ENCODE assay signal across 22 mouse cellular contexts in the genomic region with DNA sequence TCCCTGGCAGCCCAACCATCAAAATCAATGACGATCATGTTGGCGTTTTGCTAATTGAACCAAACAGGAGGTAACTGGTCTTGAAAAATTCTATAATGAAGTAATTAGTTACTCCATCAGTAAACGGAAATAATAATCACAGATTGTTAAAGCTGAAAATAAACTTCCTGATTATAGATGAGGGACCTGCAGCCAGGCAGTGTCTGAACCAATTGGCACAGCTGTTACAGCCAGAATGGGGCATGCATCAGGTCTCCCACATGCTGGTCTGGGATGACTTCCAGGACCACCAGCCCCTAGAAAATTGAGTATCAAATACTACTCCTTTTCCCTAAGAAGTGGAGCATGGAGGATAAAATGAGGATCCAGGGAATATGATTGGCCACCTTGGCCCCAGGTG.
A peak's percentile ranks its signal among the peaks of the same experiment; 100 is the strongest.
DNase-seq lines count a peak whose midpoint lies in the region; ATAC-seq and TF ChIP-seq lines count a peak whose summit lies in the region.
"Had no signal": no experiment of that assay in that cellular context is flagged by ENCODE, and none has a peak within 500 bp of the region (broad histone marks: within the 10 kb centered on the region; RNA-seq: fewer than 3 reads in every experiment).

No protein-coding gene starts in this region.

- no peak for TF ChIP-seq CTCF in cerebellum, adult 2 months (IDR thresholded peaks at IDR 0.05; ENCODE audit: borderline replicate concordance, insufficient read depth, low read depth, low read length)

- H3K4me2 ChIP-seq in forebrain, embryonic 16.5 days (ENCODE audit: low read length), result no peak overlapping the region
- H3K4me2 ChIP-seq in forebrain, embryonic 12.5 days, result no peak overlapping the region
- H3K4me2 ChIP-seq in neural tube, embryonic 14.5 days (ENCODE audit: low read depth, low read length), result no peak overlapping the region
- H3K4me2 ChIP-seq: embryonic facial prominence, embryonic 12.5 days; embryonic facial prominence, embryonic 15.5 days; forebrain, embryonic 15.5 days; heart, embryonic 11.5 days; hindbrain, embryonic 12.5 days; hindbrain, embryonic 15.5 days had no signal

- H3K27ac ChIP-seq in cerebellum, adult 2 months (ENCODE audit: insufficient read depth, low read length), result no peak overlapping the region
- H3K27ac ChIP-seq in forebrain, embryonic 16.5 days (ENCODE audit: low read length), result no peak overlapping the region
- H3K27ac ChIP-seq in forebrain, embryonic 12.5 days, result no peak overlapping the region
- H3K27ac ChIP-seq in neural tube, embryonic 14.5 days (ENCODE audit: low read depth, low read length), result no peak overlapping the region
- H3K27ac ChIP-seq: embryonic facial prominence, embryonic 12.5 days; embryonic facial prominence, embryonic 15.5 days; forebrain, embryonic 15.5 days; gastrocnemius, adult 2 months; hindbrain, embryonic 12.5 days; hindbrain, embryonic 15.5 days had no signal

- peak; percentile 54 to 66 for DNase-seq in cerebellum, postnatal 10 days
- DNase-seq in cerebellum, adult 2 months, result no peak
- peak; percentile 16 to 66 for DNase-seq in layer of hippocampus, postnatal 14 days (ENCODE audit: low spot score in 2 of 2)
- no peak for DNase-seq in layer of hippocampus, postnatal 36 days
- no peak for DNase-seq in neural tube, embryonic 10.5 days (ENCODE audit: extremely low spot score, low spot score)
- DNase-seq: adrenal gland, adult 8-10 months; adrenal gland, postnatal 25 days; cerebellum, adult 18-20 months; cerebellum, postnatal 25 days; gastrocnemius, adult 2 months; gastrocnemius, postnatal 14 days; heart, adult 11 months had no signal

- no peaks in the 10 kb centered on the region for H3K27me3 ChIP-seq in cerebellum, adult 2 months (ENCODE audit: control insufficient read depth, insufficient read depth, low read length)
- no peaks in the 10 kb centered on the region for H3K27me3 ChIP-seq in forebrain, embryonic 16.5 days (replicated peaks; ENCODE audit: control insufficient read depth, insufficient read depth, low read length)
- H3K27me3 ChIP-seq in forebrain, embryonic 12.5 days, result no peaks in the 10 kb centered on the region
- H3K27me3 ChIP-seq in neural tube, embryonic 14.5 days (ENCODE audit: control insufficient read depth, insufficient read depth, low read length), result no peaks in the 10 kb centered on the region
- H3K27me3 ChIP-seq: embryonic facial prominence, embryonic 12.5 days; embryonic facial prominence, embryonic 15.5 days; forebrain, embryonic 15.5 days; hindbrain, embryonic 12.5 days; hindbrain, embryonic 15.5 days had no signal

- H3K4me1 ChIP-seq in cerebellum, adult 2 months (ENCODE audit: control insufficient read depth, insufficient read depth, low read length), result no peaks in the 10 kb centered on the region
- H3K4me1 ChIP-seq in forebrain, embryonic 16.5 days (replicated peaks; ENCODE audit: control insufficient read depth, insufficient read depth, low read length), result no peaks in the 10 kb centered on the region
- no peaks in the 10 kb centered on the region for H3K4me1 ChIP-seq in forebrain, embryonic 12.5 days
- no peaks in the 10 kb centered on the region for H3K4me1 ChIP-seq in neural tube, embryonic 14.5 days (ENCODE audit: control insufficient read depth, insufficient read depth, low read length)
- H3K4me1 ChIP-seq: embryonic facial prominence, embryonic 12.5 days; embryonic facial prominence, embryonic 15.5 days; forebrain, embryonic 15.5 days; hindbrain, embryonic 12.5 days; hindbrain, embryonic 15.5 days had no signal

- no peaks in the 10 kb centered on the region for H3K36me3 ChIP-seq in forebrain, embryonic 16.5 days (ENCODE audit: control insufficient read depth, insufficient read depth)
- H3K36me3 ChIP-seq in forebrain, embryonic 12.5 days (replicated peaks), result no peaks in the 10 kb centered on the region
- H3K36me3 ChIP-seq in neural tube, embryonic 14.5 days (ENCODE audit: control insufficient read depth, insufficient read depth, low read length), result no peaks in the 10 kb centered on the region
- H3K36me3 ChIP-seq: embryonic facial prominence, embryonic 12.5 days; embryonic facial prominence, embryonic 15.5 days; forebrain, embryonic 15.5 days; hindbrain, embryonic 12.5 days; hindbrain, embryonic 15.5 days had no signal

- H3K9me3 ChIP-seq in forebrain, embryonic 16.5 days (ENCODE audit: control insufficient read depth, low read length), result no peaks in the 10 kb centered on the region
- H3K9me3 ChIP-seq in forebrain, embryonic 12.5 days, result no peaks in the 10 kb centered on the region
- H3K9me3 ChIP-seq in neural tube, embryonic 14.5 days (ENCODE audit: control insufficient read depth, low read length), result no peaks in the 10 kb centered on the region
- H3K9me3 ChIP-seq: embryonic facial prominence, embryonic 12.5 days; embryonic facial prominence, embryonic 15.5 days; forebrain, embryonic 15.5 days; hindbrain, embryonic 12.5 days; hindbrain, embryonic 15.5 days had no signal

- no peak for TF ChIP-seq POLR2A in cerebellum, adult 2 months (IDR thresholded peaks at IDR 0.05; ENCODE audit: borderline replicate concordance, insufficient read depth, low read length)

- no peak overlapping the region for H3K4me3 ChIP-seq in cerebellum, adult 2 months (replicated peaks; ENCODE audit: insufficient read depth, low read depth, low read length)
- no peak overlapping the region for H3K4me3 ChIP-seq in forebrain, embryonic 16.5 days (replicated peaks; ENCODE audit: low read length)
- no peak overlapping the region for H3K4me3 ChIP-seq in forebrain, embryonic 12.5 days (replicated peaks)
- H3K4me3 ChIP-seq in neural tube, embryonic 14.5 days (ENCODE audit: low read depth, low read length), result no peak overlapping the region
- H3K4me3 ChIP-seq: embryonic facial prominence, embryonic 12.5 days; embryonic facial prominence, embryonic 15.5 days; forebrain, embryonic 15.5 days; gastrocnemius, adult 2 months; hindbrain, embryonic 12.5 days; hindbrain, embryonic 15.5 days had no signal

- WGBS in cerebellum, adult 2 months, result 22% methylated on average over 3 of the region's 3 CpGs
- 36% methylated on average over 3 of the region's 3 CpGs for WGBS in forebrain, embryonic 16.5 days
- 76% methylated on average over 3 of the region's 3 CpGs for WGBS in forebrain, embryonic 12.5 days
- 55% methylated on average over 3 of the region's 3 CpGs for WGBS in neural tube, embryonic 14.5 days

- no peak overlapping the region for H3K9ac ChIP-seq in forebrain, embryonic 16.5 days (replicated peaks; ENCODE audit: low read depth, low read length)
- no peak overlapping the region for H3K9ac ChIP-seq in forebrain, embryonic 12.5 days
- no peak overlapping the region for H3K9ac ChIP-seq in neural tube, embryonic 14.5 days (replicated peaks; ENCODE audit: low read depth, low read length)
- H3K9ac ChIP-seq: embryonic facial prominence, embryonic 12.5 days; embryonic facial prominence, embryonic 15.5 days; forebrain, embryonic 15.5 days; hindbrain, embryonic 12.5 days; hindbrain, embryonic 15.5 days had no signal

- ATAC-seq in forebrain, embryonic 16.5 days, result peak; percentile 31; the same call in 1 of the 2 replicates
- no peak for ATAC-seq in forebrain, embryonic 12.5 days (ENCODE audit: low FRiP score)
- ATAC-seq in neural tube, embryonic 14.5 days (ENCODE audit: low read depth), result peak; percentile 68
- ATAC-seq: activated CD4-positive, CD25-positive, alpha-beta regulatory T cell, adult 4 months; forebrain, embryonic 15.5 days had no signal

Comparison
In these comparisons a context has a peak if more than half of its experiments do, and no peak if none do; other contexts are left out.
1. DNase-seq: peak in cerebellum, postnatal 10 days (2 of 2) and layer of hippocampus, postnatal 14 days (2 of 2); none in cerebellum, adult 2 months (0 of 2), layer of hippocampus, postnatal 36 days (0 of 2) and neural tube, embryonic 10.5 days (single experiment).